Mouse (Mus musculus): ENCODE measurements around the gene Cnn3. TPM values are rescaled to one million over a fixed set of nuclear protein-coding genes. Genes with fewer than 3 reads are reported as not detected.
A peak's percentile ranks its signal among the peaks of the same experiment; 100 is the strongest.

The Cnn3 gene
- polyA plus RNA-seq, 1 experiment from 2014 or later = 858 TPM

DNA sequence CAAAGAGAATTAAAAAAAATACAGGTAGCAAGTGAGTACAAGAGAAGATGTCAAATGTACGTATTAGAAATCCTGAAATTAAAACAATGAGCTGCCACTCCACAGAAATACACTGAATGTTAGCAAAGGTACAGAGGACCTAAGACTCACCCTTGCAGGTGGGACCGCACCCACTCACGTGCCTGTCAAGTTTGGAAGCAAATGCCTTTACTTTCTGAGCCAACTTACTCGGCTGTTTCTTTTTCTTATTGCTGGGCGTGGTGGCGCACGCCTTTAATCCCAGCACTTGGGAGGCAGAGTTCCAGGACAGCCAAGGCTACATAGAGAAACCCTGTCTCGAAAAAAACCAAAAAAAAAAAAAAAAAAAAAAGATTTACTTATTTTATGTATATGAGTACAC, 3.9 kb upstream of the Cnn3 start:
- no peak for ATAC-seq (ENCODE audit: insufficient number of reproducible peaks, insufficient read depth, low FRiP score, low TSS enrichment, low read depth)
- 87% methylated on average over 8 of the region's 8 CpGs for WGBS
- Histone ChIP-seq H3K27ac (no peak overlapping the region), H3K4me3 (replicated peaks) (no peak overlapping the region), H3K27me3 (no peaks in the 10 kb centered on the region), H3K9ac (replicated peaks) (no peak overlapping the region), H3K36me3 (no peaks in the 10 kb centered on the region), H3K4me1 (replicated peaks) (peaks cover 18% of the 10 kb centered on the region), H3K4me2 (no peak overlapping the region), H3K9me3 (no peaks in the 10 kb centered on the region)

DNA sequence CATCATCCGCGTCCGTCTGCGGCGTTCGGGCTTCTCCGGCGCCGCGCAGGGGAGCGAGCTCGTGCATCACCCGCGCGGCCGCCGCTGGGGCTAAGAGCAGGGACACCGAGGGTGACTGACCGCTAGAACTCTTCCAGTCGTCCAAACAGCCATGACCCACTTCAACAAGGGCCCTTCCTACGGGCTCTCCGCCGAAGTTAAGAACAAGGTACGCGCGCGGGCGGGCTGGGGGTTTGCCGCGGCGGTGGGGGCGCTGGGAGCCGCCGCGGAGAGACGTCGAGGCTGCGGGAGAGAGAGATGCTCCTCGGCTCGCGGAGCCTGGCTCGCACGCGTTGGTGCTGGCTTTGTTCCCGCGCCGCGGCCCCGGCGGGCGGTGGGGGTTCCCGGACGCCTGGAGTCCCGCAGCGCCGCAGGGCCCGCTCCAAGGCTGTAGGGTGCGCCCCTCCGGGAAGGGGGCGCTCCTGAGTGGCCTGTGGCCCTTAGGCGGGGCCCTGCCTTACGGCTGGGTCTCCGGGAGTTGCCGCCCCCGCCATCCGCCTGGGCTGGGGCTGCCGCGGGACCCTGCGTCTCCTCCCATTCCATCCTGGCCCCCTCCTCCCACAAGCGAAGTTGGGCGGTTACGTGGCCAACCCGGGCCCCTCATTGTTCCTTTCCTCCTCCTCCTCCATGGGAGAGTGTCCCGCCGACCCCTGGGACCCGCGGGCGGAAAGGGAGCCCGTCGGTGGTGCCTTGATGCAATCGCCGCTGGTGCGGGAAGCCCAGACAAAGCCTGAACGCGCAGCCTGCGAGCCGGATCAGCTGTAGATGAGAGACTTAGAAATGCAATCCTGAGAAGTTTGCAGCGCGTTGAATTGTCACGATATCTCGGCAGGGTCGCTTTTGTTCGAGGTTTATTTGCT, 573 bp downstream of the Cnn3 start:
- peaks cover 6% of the 10 kb centered on the region; the same call in 1 of the 2 replicates for H3K36me3 ChIP-seq
- under 1% methylated on average over 93 of the region's 93 CpGs for WGBS
- peak; percentile 60 for ATAC-seq (ENCODE audit: insufficient number of reproducible peaks, insufficient read depth, low FRiP score, low TSS enrichment, low read depth)

DNA sequence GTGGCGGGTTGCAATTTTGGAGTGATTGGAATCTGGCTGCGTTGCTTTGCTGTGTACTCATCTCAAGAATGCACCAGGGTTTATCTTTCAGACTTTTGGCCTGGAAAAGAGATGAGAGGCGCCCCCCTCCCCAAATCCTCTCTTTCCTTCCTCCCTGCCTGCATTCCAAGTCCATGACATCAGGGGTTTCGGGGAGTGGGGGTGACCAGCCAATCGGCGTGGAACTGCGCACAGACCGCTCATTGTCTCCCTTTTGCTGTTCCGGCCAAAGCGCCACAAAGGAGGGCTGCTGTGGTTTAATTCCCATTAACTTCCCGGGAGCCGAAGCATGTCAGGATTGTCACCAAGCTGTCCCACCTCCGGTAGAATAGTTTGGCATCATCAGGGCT, 1.2 kb downstream of the Cnn3 start:
- Histone ChIP-seq H3K4me2 (peak overlapping the region; percentile 85), H3K27ac (peak overlapping the region; percentile 99), H3K9me3 (no peaks in the 10 kb centered on the region), H3K4me1 (replicated peaks) (peaks cover 44% of the 10 kb centered on the region), H3K36me3 (peaks cover 6% of the 10 kb centered on the region; the same call in 1 of the 2 replicates), H3K4me3 (replicated peaks) (peak overlapping the region; percentile 86), H3K27me3 (no peaks in the 10 kb centered on the region), H3K9ac (replicated peaks) (peak overlapping the region; percentile 98)
- WGBS = under 1% methylated on average over 13 of the region's 13 CpGs
- ATAC-seq (ENCODE audit: insufficient number of reproducible peaks, insufficient read depth, low FRiP score, low TSS enrichment, low read depth) = peak; percentile 61; the same call in 1 of the 2 replicates

More for the DNA sequence above, 573 bp downstream of the Cnn3 start:
- Histone ChIP-seq H3K27ac (peak overlapping the region; percentile 99), H3K9ac (replicated peaks) (peak overlapping the region; percentile 98), H3K9me3 (no peaks in the 10 kb centered on the region), H3K4me1 (replicated peaks) (peaks cover 38% of the 10 kb centered on the region), H3K27me3 (no peaks in the 10 kb centered on the region), H3K4me3 (replicated peaks) (peak overlapping the region; percentile 86), H3K4me2 (peak overlapping the region; percentile 85)

DNA sequence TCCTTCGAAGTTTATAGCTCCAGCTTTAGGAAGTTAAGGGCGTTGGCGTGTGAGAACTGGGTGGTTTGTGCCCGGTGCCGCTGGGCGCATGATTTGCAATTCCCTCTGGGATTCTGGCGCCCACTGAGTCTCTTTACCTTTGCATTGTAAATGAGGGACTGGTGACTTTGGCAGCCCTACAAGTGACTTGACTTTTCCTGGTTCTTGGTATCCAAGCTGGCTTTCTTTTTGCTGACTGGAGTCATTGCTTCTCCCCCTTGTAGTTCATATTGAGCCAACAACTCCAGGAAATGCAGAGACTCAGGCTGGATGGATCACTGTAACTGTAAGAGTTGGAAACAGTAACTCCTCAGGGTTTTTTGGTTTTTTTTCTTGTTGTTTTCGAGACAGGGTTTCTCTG, 1.9 kb downstream of the Cnn3 start:
- H3K4me3 ChIP-seq (replicated peaks) = peak overlapping the region; percentile 86
- peaks cover 6% of the 10 kb centered on the region; the same call in 1 of the 2 replicates for H3K36me3 ChIP-seq
- no peak for ATAC-seq (ENCODE audit: insufficient number of reproducible peaks, insufficient read depth, low FRiP score, low TSS enrichment, low read depth)
- H3K27ac ChIP-seq = peak overlapping the region; percentile 99
- H3K4me1 ChIP-seq (replicated peaks) = peaks cover 51% of the 10 kb centered on the region
- WGBS = 9% methylated on average over 8 of the region's 8 CpGs
- peak overlapping the region; percentile 85 for H3K4me2 ChIP-seq
- H3K9me3 ChIP-seq = no peaks in the 10 kb centered on the region
- H3K27me3 ChIP-seq = no peaks in the 10 kb centered on the region
- H3K9ac ChIP-seq (replicated peaks) = peak overlapping the region; percentile 98

DNA sequence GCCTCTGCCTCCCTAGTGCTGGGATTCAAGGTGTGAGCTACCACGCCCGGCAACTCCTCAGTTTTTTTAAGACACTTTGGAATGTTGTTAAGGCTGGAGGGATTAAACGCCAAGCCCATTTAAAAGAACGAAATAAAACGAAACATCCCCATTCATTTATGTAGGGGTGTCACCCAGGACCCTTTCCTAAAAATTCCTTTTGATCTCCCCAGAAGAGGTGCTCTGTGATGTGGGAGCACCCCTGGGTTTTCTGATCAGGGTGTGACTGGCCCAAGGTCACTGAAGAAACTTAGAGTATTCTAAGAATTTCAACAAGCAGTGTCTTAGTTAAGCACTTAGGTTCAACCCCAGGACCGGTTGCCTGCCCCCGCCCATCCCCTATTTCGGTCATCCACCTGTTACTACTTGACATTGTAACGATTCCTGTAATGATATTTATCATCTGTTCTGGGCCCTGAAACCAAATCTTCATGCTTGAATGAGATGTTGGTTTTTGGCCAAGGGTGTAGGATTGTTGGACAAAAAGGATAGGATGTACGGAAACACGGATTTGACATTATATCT, 2.5 kb downstream of the Cnn3 start:
- Histone ChIP-seq H3K4me1 (replicated peaks) (peaks cover 57% of the 10 kb centered on the region), H3K36me3 (peaks cover 6% of the 10 kb centered on the region; the same call in 1 of the 2 replicates), H3K4me3 (replicated peaks) (peak overlapping the region; percentile 86), H3K4me2 (peak overlapping the region; percentile 85), H3K27ac (0 out of 2 replicates have a peak overlapping the region, but pooled peaks have one; percentile 99), H3K27me3 (no peaks in the 10 kb centered on the region), H3K9me3 (no peaks in the 10 kb centered on the region), H3K9ac (replicated peaks) (peak overlapping the region; percentile 98; the same call in 1 of the 2 replicates)
- no peak for ATAC-seq (ENCODE audit: insufficient number of reproducible peaks, insufficient read depth, low FRiP score, low TSS enrichment, low read depth)
- WGBS = 61% methylated on average over 11 of the region's 11 CpGs

DNA sequence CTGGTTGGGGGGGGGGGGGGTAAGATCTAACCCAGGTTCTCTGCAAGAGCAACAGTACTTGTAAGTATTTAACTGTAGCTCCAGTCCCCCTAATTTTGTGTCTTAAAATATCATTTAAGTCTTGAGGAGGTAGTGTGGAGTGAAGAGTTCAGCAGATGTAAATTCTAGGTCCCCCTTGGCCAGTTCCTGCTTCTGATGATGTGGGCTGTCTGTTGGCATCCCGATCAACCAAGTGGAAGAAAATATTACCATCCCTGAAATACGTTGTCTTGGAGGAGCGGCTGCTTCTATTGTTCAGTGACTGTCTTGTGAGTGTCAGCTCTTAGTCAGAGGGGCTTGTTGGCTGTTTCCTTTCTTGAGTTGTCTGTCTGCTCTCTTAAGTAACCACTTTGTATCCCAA, 3.2 kb downstream of the Cnn3 start:
- Histone ChIP-seq H3K36me3 (peaks cover 6% of the 10 kb centered on the region; the same call in 1 of the 2 replicates), H3K27me3 (no peaks in the 10 kb centered on the region), H3K4me3 (replicated peaks) (peak overlapping the region; percentile 5; the same call in 1 of the 2 replicates), H3K4me1 (replicated peaks) (peaks cover 64% of the 10 kb centered on the region), H3K9me3 (no peaks in the 10 kb centered on the region), H3K27ac (no peak overlapping the region), H3K9ac (replicated peaks) (no peak overlapping the region), H3K4me2 (peak overlapping the region; percentile 85)
- WGBS = 77% methylated on average over 3 of the region's 3 CpGs
- no peak for ATAC-seq (ENCODE audit: insufficient number of reproducible peaks, insufficient read depth, low FRiP score, low TSS enrichment, low read depth)

DNA sequence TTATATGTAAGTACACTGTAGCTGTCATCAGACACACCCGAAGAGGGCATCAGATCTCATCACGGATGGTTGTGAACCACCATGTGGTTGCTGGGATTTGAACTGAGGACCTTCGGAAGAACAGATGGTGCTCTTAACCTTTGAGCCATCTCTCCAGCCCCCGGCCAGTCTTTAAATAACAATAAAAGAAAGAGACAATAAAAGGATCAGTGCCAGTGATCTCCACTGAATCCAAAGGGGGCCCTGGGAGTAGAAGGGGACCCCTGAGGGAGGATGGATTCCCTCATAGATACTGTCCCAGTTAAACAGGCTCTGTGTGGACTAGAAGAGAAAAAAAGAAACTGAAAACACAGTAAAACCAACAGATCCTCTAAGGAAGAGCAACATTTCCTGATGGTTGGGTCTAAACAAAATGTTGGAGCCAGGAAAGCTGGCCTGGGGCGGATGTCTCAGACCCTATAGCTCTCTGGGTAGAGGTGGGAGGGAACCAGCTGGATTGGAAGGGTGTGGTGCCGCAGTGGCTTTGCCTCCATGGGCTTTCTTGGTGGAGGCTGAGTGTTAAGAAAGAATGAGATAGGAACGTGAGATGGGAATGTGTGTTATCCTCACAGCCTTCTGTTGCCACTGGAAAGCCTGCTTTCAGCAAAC, 4.1 kb downstream of the Cnn3 start:
- Histone ChIP-seq H3K27me3 (no peaks in the 10 kb centered on the region), H3K4me1 (replicated peaks) (peaks cover 69% of the 10 kb centered on the region), H3K4me3 (replicated peaks) (no peak overlapping the region), H3K27ac (no peak overlapping the region; the same call in 1 of the 2 replicates), H3K9ac (replicated peaks) (no peak overlapping the region), H3K4me2 (0 out of 2 replicates have a peak overlapping the region, but pooled peaks have one; percentile 24), H3K9me3 (no peaks in the 10 kb centered on the region), H3K36me3 (peaks cover 8% of the 10 kb centered on the region; the same call in 1 of the 2 replicates)
- no peak for ATAC-seq (ENCODE audit: insufficient number of reproducible peaks, insufficient read depth, low FRiP score, low TSS enrichment, low read depth)
- WGBS = 49% methylated on average over 7 of the region's 7 CpGs

DNA sequence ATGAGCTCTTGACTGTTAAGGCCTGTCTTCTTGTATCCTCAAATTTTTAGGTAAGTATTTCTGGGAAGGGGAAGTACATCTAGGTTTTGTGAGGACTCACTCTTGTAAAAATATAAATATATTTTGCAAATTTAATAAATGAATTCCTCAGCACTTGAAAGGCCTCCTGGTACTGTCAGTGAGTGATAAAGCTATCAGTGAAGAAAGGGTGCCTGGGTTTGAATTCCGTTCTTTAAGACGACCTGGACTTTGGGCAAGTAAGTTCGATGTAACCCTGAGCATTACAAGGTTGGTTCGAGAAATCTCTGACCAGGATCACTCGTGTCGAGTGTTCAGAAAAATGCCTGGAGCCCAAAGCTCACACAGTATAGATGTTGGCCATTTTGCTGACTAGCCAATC, 7.1 kb downstream of the Cnn3 start:
- no peaks in the 10 kb centered on the region for H3K27me3 ChIP-seq
- peak overlapping the region; percentile 47 for H3K4me2 ChIP-seq
- 56% methylated on average over 6 of the region's 6 CpGs for WGBS
- ATAC-seq (ENCODE audit: insufficient number of reproducible peaks, insufficient read depth, low FRiP score, low TSS enrichment, low read depth) = no peak
- no peaks in the 10 kb centered on the region for H3K9me3 ChIP-seq
- H3K36me3 ChIP-seq = peaks cover 31% of the 10 kb centered on the region; the same call in 1 of the 2 replicates
- no peak overlapping the region; the same call in 1 of the 2 replicates for H3K4me3 ChIP-seq (replicated peaks)
- peak overlapping the region; percentile 90 for H3K27ac ChIP-seq
- peak overlapping the region; percentile 23 for H3K9ac ChIP-seq (replicated peaks)
- peaks cover 87% of the 10 kb centered on the region for H3K4me1 ChIP-seq (replicated peaks)

DNA sequence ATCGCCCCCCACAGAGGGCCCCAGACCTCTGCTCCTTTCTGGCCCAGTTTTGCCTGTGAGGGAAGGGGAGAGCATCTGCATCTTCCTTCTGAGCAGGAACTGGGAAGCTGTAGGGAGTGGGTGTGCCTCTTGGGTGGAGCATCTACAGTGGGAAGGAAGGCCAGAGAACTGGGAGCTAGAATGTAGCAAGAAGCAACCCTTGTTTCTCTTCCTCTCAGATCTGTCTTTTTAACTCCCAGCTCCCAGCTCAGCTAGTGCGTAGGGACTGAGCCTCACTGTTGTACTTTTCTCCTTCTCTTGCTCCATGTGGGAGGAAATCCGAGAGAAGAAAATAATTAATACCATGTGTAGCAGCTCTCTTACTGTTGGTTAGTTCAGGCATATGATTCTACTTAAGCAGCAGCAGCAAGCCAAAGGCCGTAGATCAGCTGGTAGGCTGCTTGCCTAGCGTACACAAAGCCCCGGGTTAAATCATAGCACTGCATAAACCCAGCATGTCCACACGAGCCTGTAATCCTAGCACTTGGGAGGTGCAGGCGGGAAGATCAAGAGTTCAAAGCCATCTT, 7.8 kb downstream of the Cnn3 start:
- H3K4me1 ChIP-seq (replicated peaks) = peaks cover 87% of the 10 kb centered on the region
- H3K9ac ChIP-seq (replicated peaks) = peak overlapping the region; percentile 23
- peak overlapping the region; percentile 3; the same call in 1 of the 2 replicates for H3K4me3 ChIP-seq (replicated peaks)
- ATAC-seq (ENCODE audit: insufficient number of reproducible peaks, insufficient read depth, low FRiP score, low TSS enrichment, low read depth) = peak; percentile 92
- 10% methylated on average over 8 of the region's 8 CpGs for WGBS
- H3K27ac ChIP-seq = peak overlapping the region; percentile 90
- H3K27me3 ChIP-seq = no peaks in the 10 kb centered on the region
- peaks cover 36% of the 10 kb centered on the region; the same call in 1 of the 2 replicates for H3K36me3 ChIP-seq
- H3K4me2 ChIP-seq = peak overlapping the region; percentile 47
- H3K9me3 ChIP-seq = no peaks in the 10 kb centered on the region

DNA sequence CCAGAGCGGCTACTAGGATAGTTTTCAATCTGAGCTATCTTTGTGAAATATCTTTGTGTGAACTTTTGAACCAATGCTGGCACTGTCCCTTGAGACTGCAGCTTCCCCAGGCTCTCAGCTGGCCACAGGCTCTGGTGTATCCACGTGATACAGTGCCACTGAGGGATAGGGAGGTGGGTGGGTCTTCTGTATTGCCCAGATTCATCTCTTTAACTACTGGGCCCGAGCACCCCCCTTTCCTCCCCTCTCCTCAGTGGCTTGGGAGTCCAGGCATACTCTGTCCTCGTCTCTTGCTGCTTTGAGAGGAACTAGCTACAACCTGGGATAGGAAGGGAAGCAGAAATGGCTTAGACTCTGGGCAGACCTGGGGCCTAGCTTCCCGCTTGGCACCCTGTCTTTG, 9.0 kb downstream of the Cnn3 start:
- no peak overlapping the region for H3K27ac ChIP-seq
- no peak overlapping the region; the same call in 1 of the 2 replicates for H3K4me2 ChIP-seq

More for the DNA sequence above, 9.0 kb downstream of the Cnn3 start:
- no peak overlapping the region for H3K4me3 ChIP-seq (replicated peaks)
- H3K27me3 ChIP-seq = no peaks in the 10 kb centered on the region
- H3K4me1 ChIP-seq (replicated peaks) = peaks cover 89% of the 10 kb centered on the region
- peaks cover 37% of the 10 kb centered on the region for H3K36me3 ChIP-seq
- WGBS = 78% methylated on average over 5 of the region's 5 CpGs
- no peak for ATAC-seq (ENCODE audit: insufficient number of reproducible peaks, insufficient read depth, low FRiP score, low TSS enrichment, low read depth)
- H3K9ac ChIP-seq (replicated peaks) = no peak overlapping the region
- no peaks in the 10 kb centered on the region for H3K9me3 ChIP-seq

Measured in limb, embryonic 12.5 days (tissue).